Comparison of ENCODE assay signal across 11 mouse cellular contexts in genomic region chr9:89802658-89803057, GRCm38 (mm10).
DNase-seq lines count a peak whose midpoint lies in the region; ATAC-seq and TF ChIP-seq lines count a peak whose summit lies in the region.
"Had no signal": no experiment of that assay in that cellular context is flagged by ENCODE, and none has a peak within 500 bp of the region (broad histone marks: within the 10 kb centered on the region; RNA-seq: fewer than 3 reads in every experiment).

No protein-coding gene starts in this region.

- no peaks in the 10 kb centered on the region for H3K36me3 ChIP-seq in heart, embryonic 16.5 days (ENCODE audit: control insufficient read depth, insufficient read depth)

- DNase-seq in gastrocnemius, postnatal 14 days = peak; percentile 11
- DNase-seq in gastrocnemius, postnatal 4 days (ENCODE audit: low spot score in 2 of 2) = no peak
- DNase-seq in left cerebral cortex, postnatal 4 days = peak; percentile 86
- no peak for DNase-seq in left cerebral cortex, adult 8-10 months (ENCODE audit: low spot score in 2 of 2)
- DNase-seq in R1 (ENCODE audit: low read depth, low spot score) = peak; percentile 21
- DNase-seq in thymus, postnatal 36 days = no peak
- DNase-seq in gastrocnemius, adult 2 months = no peak
- DNase-seq: adrenal gland, postnatal 14 days; forebrain, postnatal 0 days; thymus, postnatal 25 days had no signal

- TF ChIP-seq CTCF in gastrocnemius, adult 2 months (IDR thresholded peaks at IDR 0.05) = no peak

- WGBS in heart, embryonic 16.5 days = 45% methylated on average over 10 of the region's 10 CpGs

- H3K9ac ChIP-seq in heart, embryonic 16.5 days (ENCODE audit: low read length) = no peak overlapping the region
- H3K9ac ChIP-seq: forebrain, postnatal 0 days had no signal

- no peaks in the 10 kb centered on the region for H3K9me3 ChIP-seq in heart, embryonic 16.5 days (replicated peaks; ENCODE audit: control insufficient read depth, low read length)

- no peaks in the 10 kb centered on the region; the same call in 1 of the 2 replicates for H3K27me3 ChIP-seq in heart, embryonic 16.5 days (ENCODE audit: control insufficient read depth, insufficient read depth, low read length)

- H3K4me3 ChIP-seq in heart, embryonic 16.5 days (ENCODE audit: low read length) = no peak overlapping the region
- H3K4me3 ChIP-seq in gastrocnemius, adult 2 months = no peak overlapping the region

- no peak overlapping the region for H3K27ac ChIP-seq in heart, embryonic 16.5 days (ENCODE audit: low read length)
- no peak overlapping the region for H3K27ac ChIP-seq in gastrocnemius, adult 2 months

- peak; percentile 58 for ATAC-seq in heart, embryonic 16.5 days (replicated peaks; ENCODE audit: extremely low read depth, insufficient read depth, low FRiP score)
- ATAC-seq: forebrain, postnatal 0 days had no signal

- intact Hi-C loops in gastrocnemius, postnatal 14 days (cut with DNase I; ENCODE audit: low total_unique reads) = no loop called here
- intact Hi-C loops in left cerebral cortex, postnatal 4 days (cut with DNase I) = no loop called here
- intact Hi-C loops in gastrocnemius, adult 2 months (cut with DNase I) = no loop called here

- 0 out of 2 replicates have a peak overlapping the region, but pooled peaks have one; percentile 29 for H3K4me2 ChIP-seq in heart, embryonic 16.5 days (ENCODE audit: low read depth, low read length)

- no peaks in the 10 kb centered on the region for H3K4me1 ChIP-seq in heart, embryonic 16.5 days (ENCODE audit: control insufficient read depth, insufficient read depth, low read length)

Comparison
In these comparisons a context has a peak if more than half of its experiments do, and no peak if none do; other contexts are left out.
1. DNase-seq: peak in gastrocnemius, postnatal 14 days (single experiment), left cerebral cortex, postnatal 4 days (single experiment) and R1 (single experiment); none in gastrocnemius, postnatal 4 days (0 of 2), left cerebral cortex, adult 8-10 months (0 of 2), thymus, postnatal 36 days (0 of 2) and gastrocnemius, adult 2 months (single experiment).